Mouse (Mus musculus) cerebellum, postnatal 4 days (tissue): ENCODE measurements around the gene Csrp1.
A peak's percentile ranks its signal among the peaks of the same experiment; 100 is the strongest.

ENCODE experiments used
- DNase-seq, 2 experiments: peaks; one replicate each; pipeline ENCODE4 v3.0.0; 2022; ENCODE audit warnings: low spot score in 2 of 2, mixed read lengths in 1 of 2

Csrp1 gene

DNA sequence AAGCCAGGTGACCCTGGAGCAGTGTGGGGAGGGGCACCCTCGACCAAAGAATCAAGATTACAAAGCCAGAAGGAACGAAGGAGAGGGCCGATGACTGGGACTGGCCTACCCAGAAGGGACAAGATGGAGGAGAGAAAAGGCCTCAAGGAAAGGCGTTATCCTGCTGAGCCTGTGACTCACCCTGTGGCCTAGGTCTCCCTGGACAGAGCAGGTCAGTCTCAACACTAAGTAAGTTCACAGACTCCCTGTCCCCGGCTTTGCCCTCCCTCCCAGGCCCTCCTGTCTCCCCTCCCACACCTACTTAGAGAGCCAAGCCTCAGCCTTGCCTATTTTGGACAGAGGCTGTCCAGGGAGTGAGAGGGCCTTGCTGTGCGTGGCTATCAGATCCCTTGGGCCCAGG is at the start of gene Csrp1:
Gene Csrp1 (plus strand): TSS at position 79 of the 400 bp plus-strand sequence.
- DNase-seq: no peak

DNA sequence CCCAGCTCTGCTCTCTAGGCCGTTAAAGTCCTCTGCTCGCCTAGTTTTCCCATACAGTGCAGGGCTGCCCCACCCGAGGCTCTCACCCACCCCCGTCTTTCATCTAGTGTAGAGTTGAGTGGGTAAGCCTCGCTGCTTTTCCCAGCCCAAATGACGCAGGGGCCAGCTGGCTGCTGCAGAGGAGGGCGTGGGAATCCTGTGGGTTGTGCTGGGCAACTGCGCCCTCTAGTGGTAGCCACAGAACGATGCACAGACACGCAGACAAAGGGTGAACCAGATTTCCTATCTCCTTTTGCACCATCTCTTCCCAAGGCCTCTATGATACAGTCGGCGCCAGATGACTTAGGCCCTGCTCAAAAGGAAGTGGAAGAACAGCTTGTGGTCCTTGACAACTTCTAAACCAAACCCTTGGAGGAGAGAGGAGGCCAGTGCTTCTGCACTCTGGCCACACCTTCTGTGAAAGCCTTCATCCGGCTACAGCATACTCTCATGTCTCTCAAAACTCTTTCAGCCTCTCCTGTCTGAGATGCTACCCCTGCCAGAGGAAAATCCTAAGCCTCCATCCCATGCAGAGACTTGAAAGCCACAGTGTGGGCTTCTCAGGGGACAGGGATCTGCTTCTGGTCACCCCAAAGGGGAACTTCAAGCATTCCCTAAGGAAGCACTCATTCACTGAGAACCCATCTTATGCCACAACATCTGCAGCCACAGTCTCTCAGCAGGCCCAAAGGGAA is 49.3 kb upstream of the Csrp1 start:
- peak; percentile 72 to 86 for DNase-seq

- no peak for DNase-seq
Measured at GRCm38 (mm10) chr1:135671406-135671805, 48.5 kb upstream of the Csrp1 start.

DNA sequence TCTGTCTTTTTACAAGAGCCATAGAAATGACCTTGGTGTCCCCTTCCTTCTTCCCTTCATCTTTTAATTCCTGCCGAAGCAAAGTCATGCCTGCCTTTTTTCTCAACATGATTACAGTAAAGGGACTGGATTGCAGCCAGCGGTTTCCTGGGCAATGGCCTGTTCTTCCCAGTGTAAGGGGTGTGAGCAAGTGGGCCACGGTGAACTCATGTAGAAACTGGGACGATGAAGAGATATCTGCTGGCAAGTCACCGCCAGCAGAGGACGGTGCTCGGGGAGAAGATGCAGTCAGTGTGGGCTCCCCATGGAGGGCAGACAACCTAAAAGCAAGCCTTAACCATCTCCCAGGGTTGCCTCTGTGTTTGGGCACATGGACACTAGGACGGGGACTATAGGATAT is 47.9 kb upstream of the Csrp1 start:
- no peak for DNase-seq

DNA sequence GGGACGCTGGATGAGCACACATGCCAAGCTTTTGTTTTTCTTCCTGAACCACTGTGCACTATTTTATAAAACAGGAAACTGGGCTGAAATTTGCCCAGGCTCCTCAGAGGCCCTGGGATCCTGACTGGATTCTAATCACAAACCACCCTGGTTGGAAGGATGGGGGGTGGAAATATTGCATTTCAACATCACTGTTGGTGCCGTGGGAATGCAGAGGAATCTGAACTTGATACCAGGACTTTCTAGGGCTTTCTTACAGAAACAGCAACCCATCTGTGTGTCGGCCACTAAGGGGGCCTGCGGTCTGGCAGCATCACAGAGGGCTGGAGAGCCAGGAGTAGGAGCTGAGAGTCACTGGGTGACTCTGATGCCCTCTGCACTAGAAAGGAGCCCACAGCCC is 47.5 kb upstream of the Csrp1 start:
- DNase-seq: no peak

DNA sequence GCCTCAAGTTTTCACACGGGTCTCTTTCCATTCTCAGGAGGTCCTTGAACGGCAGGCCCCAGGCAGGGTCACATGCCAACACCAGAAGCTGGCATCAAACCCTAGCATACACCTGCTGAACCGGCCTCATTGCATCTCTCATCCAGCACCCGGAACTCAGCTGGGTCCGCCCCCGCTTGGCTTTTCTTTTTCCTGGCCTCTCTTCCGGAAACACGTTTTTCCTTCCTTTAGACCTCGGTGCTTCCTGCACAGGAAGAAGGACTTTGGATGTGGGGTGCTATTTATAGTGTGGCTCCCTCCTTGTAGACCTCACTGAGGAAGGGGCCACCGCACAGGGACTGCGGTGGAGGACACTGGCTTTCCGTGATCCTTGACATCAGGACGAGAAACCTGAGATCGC is 46.4 kb upstream of the Csrp1 start:
- no peak for DNase-seq

DNA sequence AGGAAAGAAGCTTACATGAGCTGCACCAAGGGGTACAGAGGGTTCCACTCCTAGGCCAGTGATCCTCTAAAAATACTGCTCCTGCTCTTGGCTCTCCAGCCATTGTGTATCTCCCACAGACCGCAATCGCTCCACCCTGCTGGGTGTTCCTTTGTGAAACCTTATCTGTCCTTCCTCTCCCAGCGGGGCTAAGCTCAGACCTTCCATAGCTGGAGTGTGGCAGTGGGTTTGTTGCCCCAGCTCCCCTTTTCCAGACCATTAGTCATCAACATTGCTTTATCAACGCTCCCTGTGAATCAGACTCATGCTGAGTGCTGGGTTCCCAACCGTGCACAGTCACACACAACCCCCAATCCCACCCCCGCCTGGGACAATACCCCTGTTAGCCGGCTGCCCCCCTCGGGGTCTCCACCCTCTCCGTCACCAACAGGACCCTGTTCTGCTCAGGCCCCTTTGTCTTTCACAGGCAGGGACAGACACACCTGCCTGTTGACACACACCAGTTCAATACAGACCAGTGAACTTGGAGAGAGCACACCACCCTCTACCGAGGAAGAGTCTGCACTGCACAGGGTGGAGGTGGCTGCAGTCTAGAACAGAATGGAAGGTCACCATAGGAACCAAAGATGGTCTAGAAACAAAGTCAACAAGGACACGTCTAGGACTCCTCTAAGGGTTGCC is 44.3 kb upstream of the Csrp1 start:
- no peak for DNase-seq

DNA sequence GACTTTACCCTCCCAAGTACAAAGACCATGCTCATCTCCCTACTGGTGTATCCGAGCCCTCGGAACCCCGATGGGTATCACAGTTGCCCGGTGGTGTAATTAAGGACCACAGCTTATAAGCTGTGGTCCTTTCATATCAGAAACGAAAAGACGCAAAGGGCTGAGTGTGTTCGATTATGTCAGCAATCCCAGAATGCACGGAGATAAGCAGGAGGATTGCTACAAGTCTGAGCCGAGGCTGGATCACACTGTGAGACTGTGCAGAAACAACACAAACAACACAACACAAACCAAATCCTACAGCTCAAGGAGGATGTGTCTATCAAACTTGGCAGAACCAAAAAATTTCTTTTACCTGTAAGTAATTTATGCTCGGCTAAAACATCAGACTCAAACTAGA is 43.6 kb upstream of the Csrp1 start:
- DNase-seq: no peak

DNA sequence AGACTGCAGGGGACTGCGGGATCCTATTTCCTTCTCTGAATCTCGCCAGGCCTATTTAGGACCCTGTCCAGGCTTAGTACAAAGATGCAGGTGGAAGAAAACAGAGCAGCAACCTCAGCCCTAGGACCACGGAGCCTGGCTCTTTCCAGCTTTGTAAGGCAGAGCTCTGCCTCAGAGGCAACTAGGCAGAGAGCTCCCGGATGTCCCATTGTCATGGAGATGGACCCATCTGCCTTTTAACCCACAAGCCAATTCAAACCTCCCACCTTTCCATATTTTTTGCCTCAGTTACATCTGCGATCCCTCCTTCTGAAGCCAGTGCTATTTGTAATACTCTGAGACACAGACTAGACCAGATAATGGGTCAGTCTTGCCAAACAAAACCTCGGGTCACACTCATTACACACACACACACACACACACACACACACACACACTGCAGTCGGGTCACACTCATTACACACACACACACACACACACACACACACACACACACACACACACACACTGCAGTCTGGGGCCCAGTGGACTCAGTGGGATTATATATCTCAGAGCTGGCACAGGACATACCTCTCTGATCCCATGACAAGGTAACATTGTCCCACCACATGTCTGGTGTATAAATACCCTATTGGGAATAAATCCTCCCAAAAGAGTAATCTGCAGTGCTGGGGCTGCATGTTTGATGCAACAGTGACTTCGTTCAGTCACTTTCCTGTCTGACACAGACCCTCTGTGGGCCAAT is 42.8 kb upstream of the Csrp1 start:
- no peak for DNase-seq

GRCm38 (mm10) chr1:135678145-135678544 is 41.7 kb upstream of the Csrp1 start:
- no peak for DNase-seq

DNA sequence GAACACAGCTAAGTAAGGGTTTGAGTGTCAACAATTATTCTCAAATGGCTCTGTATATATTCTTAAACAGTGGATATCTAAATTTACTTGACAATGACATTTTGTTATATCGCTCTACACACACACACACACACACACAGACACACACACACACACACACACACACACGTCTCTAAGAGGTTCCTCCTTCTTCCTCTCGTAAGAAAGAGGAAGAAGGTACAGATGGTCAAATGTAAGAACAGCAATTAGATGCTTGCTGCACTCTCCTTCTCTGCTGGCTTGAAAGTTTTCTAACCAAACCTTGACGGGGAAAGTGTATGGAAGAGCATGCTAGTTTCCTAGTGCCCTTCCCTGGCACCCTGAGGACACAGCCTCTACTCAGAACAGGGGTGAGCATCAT is 39.1 kb upstream of the Csrp1 start:
- DNase-seq: no peak

DNA sequence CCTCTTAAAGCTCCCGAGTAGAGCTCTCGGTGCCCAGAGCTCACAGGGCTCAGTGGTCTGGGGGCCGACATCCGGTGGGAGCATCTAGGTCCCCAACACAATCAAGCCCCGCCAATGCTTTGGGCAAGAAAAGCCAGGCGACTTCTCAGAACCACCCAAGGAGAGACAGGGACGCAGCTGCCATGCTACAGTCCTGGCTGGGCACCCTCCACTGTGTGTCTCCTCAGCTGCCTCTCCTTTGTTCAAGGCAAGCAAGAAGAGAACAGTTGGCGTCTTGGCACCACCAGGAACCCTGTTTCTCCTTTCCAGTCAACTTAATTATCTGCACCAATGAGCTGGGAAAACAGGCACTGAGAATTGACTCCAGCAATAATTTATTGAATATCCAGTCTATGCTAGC is 38.7 kb upstream of the Csrp1 start:
- peak in 1 of 2 experiments; percentile 57 for DNase-seq

- no peak for DNase-seq
Measured at GRCm38 (mm10) chr1:135684895-135685294, 35.0 kb upstream of the Csrp1 start.

DNA sequence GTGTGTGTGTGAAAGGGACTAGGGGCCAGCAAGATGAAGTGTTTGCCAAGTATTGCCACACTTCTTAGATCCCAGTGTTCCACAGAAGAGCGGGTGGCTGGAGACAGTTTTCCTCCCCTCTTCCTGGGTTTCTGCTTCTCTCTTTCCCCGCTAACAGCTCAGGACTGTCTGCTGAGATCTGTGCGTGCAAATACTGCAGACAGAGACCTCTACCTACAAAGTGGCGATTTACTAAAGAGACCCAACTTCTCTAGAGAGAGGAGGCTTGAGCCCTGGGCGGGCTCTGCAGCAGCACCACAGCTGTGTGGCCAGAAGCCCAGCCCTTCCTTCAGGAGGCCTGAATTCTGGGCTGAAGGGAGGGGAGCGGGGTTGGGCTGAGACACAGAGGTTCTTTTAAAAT is 34.5 kb upstream of the Csrp1 start:
- no peak for DNase-seq

GRCm38 (mm10) chr1:135686792-135687510 is 32.9 kb upstream of the Csrp1 start:
- peak in 1 of 2 experiments; percentile 63 for DNase-seq

DNA sequence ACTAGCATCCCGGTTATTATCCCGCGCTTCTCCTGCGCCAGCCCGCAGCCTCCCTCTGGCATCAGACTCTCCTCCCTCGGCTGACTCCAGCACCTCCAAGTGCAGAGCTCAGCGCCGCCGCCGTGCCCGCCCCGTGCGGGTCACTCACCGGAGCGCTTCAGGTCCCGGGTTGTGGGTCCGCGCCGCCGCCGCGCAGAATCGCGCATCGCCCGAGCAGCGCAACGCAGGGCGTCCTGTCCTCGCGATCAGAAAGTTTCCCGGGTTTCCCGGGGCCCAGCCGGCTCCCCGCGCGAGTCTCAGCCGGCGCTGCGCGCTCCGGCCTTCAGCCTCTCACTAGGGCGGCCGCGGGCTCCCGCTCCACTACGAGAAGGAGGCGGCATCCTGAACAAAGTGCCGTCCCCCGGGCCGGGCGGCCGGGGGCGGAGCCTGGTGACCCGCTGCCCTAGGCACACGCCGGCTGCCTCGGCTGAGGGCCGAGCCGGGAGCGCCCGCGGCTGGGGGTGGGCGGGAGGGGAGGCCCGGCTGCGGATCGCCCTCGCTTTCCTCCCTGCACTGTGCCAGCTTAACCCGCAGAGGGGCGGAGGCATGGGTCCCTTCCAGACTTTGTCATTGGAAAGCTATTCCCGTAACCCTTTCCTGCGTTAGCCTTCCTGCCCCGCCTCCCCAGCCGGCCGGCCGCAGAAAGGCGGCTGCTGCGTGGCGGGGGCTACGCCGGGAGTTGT is 31.9 kb upstream of the Csrp1 start:
- peak; percentile 40 to 74 for DNase-seq

GRCm38 (mm10) chr1:135688686-135689085 is 31.2 kb upstream of the Csrp1 start:
- DNase-seq: no peak

GRCm38 (mm10) chr1:135690784-135691416 is 29.0 kb upstream of the Csrp1 start:
- DNase-seq: no peak

DNA sequence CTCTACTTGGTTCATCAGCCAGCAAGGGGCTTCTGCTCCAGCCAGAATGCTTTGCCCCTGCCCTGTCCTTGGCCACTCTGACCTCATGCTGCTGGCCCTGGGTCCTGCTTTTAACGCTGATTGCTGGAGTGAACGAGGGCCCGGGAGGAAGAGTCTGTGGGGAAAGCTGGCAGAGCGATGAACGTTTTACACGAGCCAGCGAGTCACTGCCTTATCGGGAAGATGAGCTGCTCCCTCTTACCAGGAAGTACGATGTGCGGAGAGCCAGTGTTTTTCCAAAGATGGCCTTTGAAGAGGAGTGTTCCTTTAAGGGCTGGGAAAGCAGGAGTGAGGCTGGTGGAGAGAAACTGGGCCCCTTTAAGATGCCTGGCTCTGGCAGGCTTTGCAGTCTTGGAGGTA is 28.4 kb upstream of the Csrp1 start:
- DNase-seq: no peak

GRCm38 (mm10) chr1:135694181-135694580 is 25.7 kb upstream of the Csrp1 start:
- DNase-seq: no peak

DNA sequence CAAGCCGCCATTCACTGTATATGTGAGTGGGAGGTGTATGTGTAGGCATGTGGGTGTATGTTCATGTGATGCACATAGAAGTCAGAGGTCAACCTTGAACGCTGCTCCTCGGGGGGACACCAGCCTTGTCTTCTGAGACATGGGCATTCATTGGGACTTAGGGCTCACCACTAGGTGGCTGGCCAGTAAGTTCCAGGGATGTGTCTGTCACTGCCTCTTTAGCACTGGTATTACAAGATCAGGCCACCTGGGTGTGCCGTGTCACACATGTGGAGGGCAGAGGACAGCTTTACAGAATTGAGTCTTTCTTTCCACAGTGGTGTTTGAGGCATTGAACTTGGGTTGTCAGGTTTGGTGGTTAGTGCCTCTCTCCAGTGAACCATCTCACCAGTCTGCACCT is 22.4 kb upstream of the Csrp1 start:
- no peak for DNase-seq
